Mouse (Mus musculus) G1E (cell line): Measurements from ENCODE around the gene Zfp90.

Source experiments
- CTCF ChIP-seq: IDR thresholded peaks from 2 replicates; pipeline ENCODE4 v1.5.1; 2012; ENCODE audit warnings: low read depth, low read length, inconsistent platforms, mixed read lengths
- GATA1 ChIP-seq: IDR thresholded peaks from 2 replicates; pipeline ENCODE4 v1.6.1; 2012; ENCODE audit warnings: borderline replicate concordance, low read length, inconsistent platforms, mixed read lengths
- GATA2 ChIP-seq: IDR thresholded peaks from 2 replicates; pipeline ENCODE4 v1.6.1; 2012; ENCODE audit warnings: low read depth, low read length, inconsistent platforms, borderline replicate concordance
- POLR2AphosphoS5 ChIP-seq: IDR thresholded peaks from 2 replicates; pipeline ENCODE4 v1.6.1; 2012; ENCODE audit warnings: low read depth, low read length, inconsistent platforms; ENCODE audit not compliant: insufficient replicate concordance
- TAL1 ChIP-seq: conservative IDR thresholded peaks from 2 replicates; pipeline ENCODE4 v1.6.1; 2012; ENCODE audit warnings: low read depth, low read length, inconsistent platforms, mixed read lengths

GRCm38 (mm10) chr8:106394493-106394892 is 20.6 kb upstream of the Zfp90 start:
- TF ChIP-seq CTCF (no peak), GATA1 (no peak), GATA2 (no peak), TAL1 (no peak), POLR2AphosphoS5 (no peak)
